Comparison of ENCODE assay signal across 25 mouse cellular contexts in genomic region chrX:20644780-20645179, GRCm38 (mm10). TPM values are rescaled to one million over a fixed set of nuclear protein-coding genes. Genes with fewer than 3 reads are reported as not detected.
DNase-seq lines count a peak whose midpoint lies in the region; ATAC-seq and TF ChIP-seq lines count a peak whose summit lies in the region.
"Had no signal": no experiment of that assay in that cellular context is flagged by ENCODE, and none has a peak within 500 bp of the region (broad histone marks: within the 10 kb centered on the region; RNA-seq: fewer than 3 reads in every experiment).

No protein-coding gene starts in this region.

- TF ChIP-seq POLR2A in cerebellum, adult 2 months (IDR thresholded peaks at IDR 0.05; ENCODE audit: borderline replicate concordance, insufficient read depth, low read length): no peak

- no peak overlapping the region for H3K9ac ChIP-seq in kidney, embryonic 16.5 days (replicated peaks; ENCODE audit: low read length)
- H3K9ac ChIP-seq: forebrain, embryonic 13.5 days; heart, embryonic 12.5 days; heart, embryonic 15.5 days; hindbrain, embryonic 13.5 days; intestine, embryonic 15.5 days had no signal

- no peak for ATAC-seq in kidney, embryonic 16.5 days (ENCODE audit: low FRiP score, low TSS enrichment)
- ATAC-seq: CD4-positive, CD25-positive, alpha-beta regulatory T cell, adult 4 months; forebrain, embryonic 13.5 days; forebrain, embryonic 16.5 days; intestine, embryonic 15.5 days; Patski had no signal

- peaks cover 46% of the 10 kb centered on the region for H3K36me3 ChIP-seq in kidney, embryonic 16.5 days (ENCODE audit: insufficient read depth, low read length)
- H3K36me3 ChIP-seq: intestine, embryonic 15.5 days had no signal

- no peaks in the 10 kb centered on the region for H3K9me3 ChIP-seq in kidney, embryonic 16.5 days (ENCODE audit: low read length)
- H3K9me3 ChIP-seq: forebrain, embryonic 10.5 days; forebrain, embryonic 13.5 days; heart, embryonic 12.5 days; heart, embryonic 15.5 days; hindbrain, embryonic 13.5 days; intestine, embryonic 15.5 days had no signal

- no peak overlapping the region for H3K4me2 ChIP-seq in kidney, embryonic 16.5 days (replicated peaks; ENCODE audit: low read depth, low read length)
- H3K4me2 ChIP-seq: forebrain, embryonic 13.5 days; heart, embryonic 12.5 days; heart, embryonic 15.5 days; hindbrain, embryonic 13.5 days; intestine, embryonic 15.5 days had no signal

- DNase-seq in adrenal gland, postnatal 10 days: peak; percentile 12
- DNase-seq in adrenal gland, adult 18-20 months (ENCODE audit: low spot score in 2 of 2): no peak
- DNase-seq in kidney, postnatal 10 days: peak; percentile 17
- peak; percentile 6 for DNase-seq in 3T3-L1 (ENCODE audit: low read depth, low spot score)
- peak; percentile 12 for DNase-seq in adrenal gland, postnatal 25 days
- DNase-seq in cerebellum, adult 2 months: no peak
- DNase-seq in c-Kit-positive CD71-positive TER-119-positive erythroid progenitor cells, embryonic 14.5 days (ENCODE audit: low spot score): no peak
- DNase-seq: cerebellum, adult 11-12 months; cerebellum, adult 9-10 months; cerebellum, postnatal 14 days; gastrocnemius, postnatal 10 days; gastrocnemius, postnatal 36 days; heart, postnatal 36 days; kidney, adult 11 months had no signal

- TF ChIP-seq CTCF in cerebellum, adult 2 months (IDR thresholded peaks at IDR 0.05; ENCODE audit: borderline replicate concordance, insufficient read depth, low read depth, low read length): no peak

- no peaks in the 10 kb centered on the region for H3K4me1 ChIP-seq in kidney, embryonic 16.5 days (ENCODE audit: insufficient read depth, low read length)
- no peaks in the 10 kb centered on the region for H3K4me1 ChIP-seq in cerebellum, adult 2 months (ENCODE audit: control insufficient read depth, insufficient read depth, low read length)
- H3K4me1 ChIP-seq: forebrain, embryonic 10.5 days; forebrain, embryonic 13.5 days; heart, embryonic 12.5 days; heart, embryonic 15.5 days; hindbrain, embryonic 10.5 days; hindbrain, embryonic 13.5 days; intestine, embryonic 15.5 days had no signal

- no peak overlapping the region for H3K4me3 ChIP-seq in kidney, embryonic 16.5 days (ENCODE audit: low read length)
- no peak overlapping the region for H3K4me3 ChIP-seq in cerebellum, adult 2 months (replicated peaks; ENCODE audit: insufficient read depth, low read depth, low read length)
- H3K4me3 ChIP-seq: forebrain, embryonic 10.5 days; forebrain, embryonic 13.5 days; heart, embryonic 12.5 days; heart, embryonic 15.5 days; hindbrain, embryonic 10.5 days; hindbrain, embryonic 13.5 days; intestine, embryonic 15.5 days had no signal

- 85% methylated on average over 5 of the region's 5 CpGs for WGBS in kidney, embryonic 16.5 days
- WGBS in cerebellum, adult 2 months: 48% methylated on average over 5 of the region's 5 CpGs

- no peak overlapping the region for H3K27ac ChIP-seq in kidney, embryonic 16.5 days (ENCODE audit: low read length)
- H3K27ac ChIP-seq in cerebellum, adult 2 months (ENCODE audit: insufficient read depth, low read length): no peak overlapping the region
- H3K27ac ChIP-seq: forebrain, embryonic 10.5 days; forebrain, embryonic 13.5 days; heart, embryonic 15.5 days; hindbrain, embryonic 10.5 days; hindbrain, embryonic 13.5 days; intestine, embryonic 15.5 days had no signal

- H3K27me3 ChIP-seq in kidney, embryonic 16.5 days (ENCODE audit: insufficient read depth, low read length): no peaks in the 10 kb centered on the region
- H3K27me3 ChIP-seq in cerebellum, adult 2 months (ENCODE audit: control insufficient read depth, insufficient read depth, low read length): no peaks in the 10 kb centered on the region
- H3K27me3 ChIP-seq: forebrain, embryonic 13.5 days; heart, embryonic 12.5 days; heart, embryonic 15.5 days; hindbrain, embryonic 13.5 days; intestine, embryonic 15.5 days had no signal

RNA-seq across cellular contexts. Expression of gene Uba1, which starts 13.3 kb away (rescaled TPM):
- total RNA-seq in adrenal gland, postnatal 10 days (2021): 100 to 1,000 TPM; 307 to 320 TPM
- 100 to 1,000 TPM; 372 to 497 TPM for total RNA-seq in adrenal gland, adult 18-20 months (2021)
- 231 and 236 TPM in 2 replicates for polyA plus RNA-seq in kidney, embryonic 16.5 days (2015; fragmentation: Nextera tagmentation; extraction: Ambion mirVana)
- total RNA-seq in adrenal gland, postnatal 25 days (2021): 472 and 515 TPM in 2 replicates
- 288 and 301 TPM in 2 replicates for polyA plus RNA-seq in cerebellum, adult 2 months (2012; rRNA removed)

RNA-seq across cellular contexts. Expression of gene Ndufb11, which starts 27.4 kb away (rescaled TPM):
- 100 to 1,000 TPM; 446 to 511 TPM for total RNA-seq in adrenal gland, postnatal 10 days (2021)
- total RNA-seq in adrenal gland, adult 18-20 months (2021): 100 to 1,000 TPM; 330 to 353 TPM
- 238 and 255 TPM in 2 replicates for polyA plus RNA-seq in kidney, embryonic 16.5 days (2015; fragmentation: Nextera tagmentation; extraction: Ambion mirVana)
- total RNA-seq in adrenal gland, postnatal 25 days (2021): 325 and 354 TPM in 2 replicates
- 282 and 300 TPM in 2 replicates for polyA plus RNA-seq in cerebellum, adult 2 months (2012; rRNA removed)

RNA-seq across cellular contexts. Expression of gene Rbm10, which starts 27.5 kb away (rescaled TPM):
- 10 to 100 TPM; 31.3 to 34.2 TPM for total RNA-seq in adrenal gland, postnatal 10 days (2021)
- 10 to 100 TPM; 37.6 to 38.5 TPM for total RNA-seq in adrenal gland, adult 18-20 months (2021)
- polyA plus RNA-seq in kidney, embryonic 16.5 days (2015; fragmentation: Nextera tagmentation; extraction: Ambion mirVana): 80.9 and 82.4 TPM in 2 replicates
- 36.6 and 44.7 TPM in 2 replicates for total RNA-seq in adrenal gland, postnatal 25 days (2021)
- 61.5 and 62.4 TPM in 2 replicates for polyA plus RNA-seq in cerebellum, adult 2 months (2012; rRNA removed)

RNA-seq across cellular contexts. Expression of gene Cdk16, which starts 43.0 kb away (rescaled TPM):
- total RNA-seq in adrenal gland, postnatal 10 days (2021): 100 to 1,000 TPM; 145 to 183 TPM
- total RNA-seq in adrenal gland, adult 18-20 months (2021): 100 to 1,000 TPM; 154 to 171 TPM
- 101 and 110 TPM in 2 replicates for polyA plus RNA-seq in kidney, embryonic 16.5 days (2015; fragmentation: Nextera tagmentation; extraction: Ambion mirVana)
- 178 and 179 TPM in 2 replicates for total RNA-seq in adrenal gland, postnatal 25 days (2021)
- polyA plus RNA-seq in cerebellum, adult 2 months (2012; rRNA removed): 579 and 612 TPM in 2 replicates

RNA-seq across cellular contexts. Expression of gene Usp11, which starts 58.9 kb away (rescaled TPM):
- total RNA-seq in adrenal gland, postnatal 10 days (2021): 10 to 100 TPM; 18.9 to 28.3 TPM
- total RNA-seq in adrenal gland, adult 18-20 months (2021): 10 to 100 TPM; 26.7 to 30.0 TPM
- 50.8 and 53.1 TPM in 2 replicates for polyA plus RNA-seq in kidney, embryonic 16.5 days (2015; fragmentation: Nextera tagmentation; extraction: Ambion mirVana)
- total RNA-seq in adrenal gland, postnatal 25 days (2021): 23.0 and 33.3 TPM in 2 replicates
- polyA plus RNA-seq in cerebellum, adult 2 months (2012; rRNA removed): 66.2 and 69.0 TPM in 2 replicates

Comparison
In these comparisons a context has a peak if more than half of its experiments do, and no peak if none do; other contexts are left out.
1. DNase-seq: peak in adrenal gland, postnatal 10 days (single experiment), kidney, postnatal 10 days (single experiment), 3T3-L1 (single experiment) and adrenal gland, postnatal 25 days (single experiment); none in adrenal gland, adult 18-20 months (0 of 2), cerebellum, adult 2 months (0 of 2) and c-Kit-positive CD71-positive TER-119-positive erythroid progenitor cells, embryonic 14.5 days (single experiment).